Mouse (Mus musculus) adrenal gland, adult 2 months (tissue): Measurements from ENCODE around the gene Cox7a2l. TPM values are rescaled to one million over a fixed set of nuclear protein-coding genes. Genes with fewer than 3 reads are reported as not detected.

ENCODE experiments used
- DNase-seq: peaks from one replicate; pipeline ENCODE4 v3.0.0; 2021
- long read RNA-seq: library from polyadenylated mRNA; stranded (forward); transcript quantifications from one replicate; pipeline ENCODE4 v2.0.0, GENCODE M21; 2021
- polyA plus RNA-seq: library from polyadenylated mRNA; depleted of rRNA; stranded (reverse); fragments of >200 nt; gene quantifications from 2 replicates; pipeline ENCODE4 v1.2.3, GENCODE M21; 2012; rRNA removed
- total RNA-seq, 2 experiments: library from RNA; stranded (reverse); gene quantifications; 2 replicates each; pipeline ENCODE4 v1.2.3; 2021

Cox7a2l gene
- 100 to 1,000 TPM; 141 to 185 TPM for total RNA-seq
- polyA plus RNA-seq: 68.7 and 87.2 TPM in 2 replicates
- long read RNA-seq, transcript Cox7a2l-202 (4 exons, 1,129 nt): minor isoform, 7 of 95 reads
- long read RNA-seq, transcript Cox7a2l-201 (3 exons, 1,076 nt): major isoform, 83 of 95 reads
- long read RNA-seq, partial matches to known transcripts: 0 of 95 reads
- long read RNA-seq, other reads (novel, unspliced or antisense): 5 of 95 reads

DNA sequence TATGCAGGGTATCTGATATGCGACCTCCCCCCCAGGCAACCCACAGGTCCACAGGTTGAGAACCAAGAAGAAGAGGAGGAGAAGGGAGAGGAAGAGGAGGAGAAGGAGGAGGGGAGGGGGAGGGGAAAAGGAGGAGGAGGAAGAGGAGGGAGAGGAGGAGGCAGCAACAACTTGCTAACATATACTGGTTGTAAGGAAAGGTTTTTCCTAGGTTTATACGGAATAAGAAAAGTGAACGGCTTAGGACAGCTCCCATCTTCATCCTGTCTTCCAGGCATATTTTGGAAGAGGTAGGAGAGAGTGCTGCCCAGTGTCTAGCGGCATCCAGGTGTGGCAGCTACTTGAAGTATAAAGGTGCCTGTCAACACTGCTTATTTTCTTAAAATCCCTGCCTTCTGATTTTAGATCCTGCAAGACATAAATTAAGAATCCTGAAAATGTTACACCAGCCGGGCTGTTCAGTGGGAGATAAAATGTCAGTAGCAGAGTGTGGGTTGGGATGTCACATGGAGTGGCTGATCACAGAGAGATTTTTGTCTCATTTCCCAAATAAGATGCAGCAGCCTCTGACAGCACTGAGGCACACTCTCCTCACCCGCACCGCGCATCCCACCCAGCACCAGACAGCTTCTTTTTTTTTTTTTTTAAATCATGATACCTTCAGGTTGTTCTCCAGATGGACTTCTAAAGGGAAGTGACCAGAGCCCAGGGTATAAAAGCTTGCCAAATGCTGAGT is at the start of gene Cox7a2l:
Cox7a2l (minus strand) TSS at position 51 of the 736 bp plus-strand sequence.
- DNase-seq: no peak

DNA sequence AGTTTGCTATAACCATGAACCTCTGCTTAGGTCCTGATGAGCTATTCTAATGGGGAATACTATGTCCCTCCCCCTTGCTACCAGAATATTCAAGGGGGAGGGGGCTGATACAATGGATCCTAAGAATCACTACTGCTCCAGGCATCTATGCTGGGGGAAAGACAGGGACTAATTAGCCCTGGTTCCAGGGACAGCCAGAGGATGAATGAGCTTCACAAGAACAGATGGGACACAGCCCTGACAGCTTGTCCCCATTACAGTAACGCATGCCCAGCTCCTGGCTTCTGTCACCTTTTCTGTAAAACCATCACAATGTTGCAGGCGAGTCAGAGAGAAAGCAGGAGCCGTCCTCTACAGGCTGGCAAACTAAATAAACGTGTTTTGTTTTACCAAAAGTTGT is 48.4 kb upstream of the Cox7a2l start:
- DNase-seq: no peak

DNA sequence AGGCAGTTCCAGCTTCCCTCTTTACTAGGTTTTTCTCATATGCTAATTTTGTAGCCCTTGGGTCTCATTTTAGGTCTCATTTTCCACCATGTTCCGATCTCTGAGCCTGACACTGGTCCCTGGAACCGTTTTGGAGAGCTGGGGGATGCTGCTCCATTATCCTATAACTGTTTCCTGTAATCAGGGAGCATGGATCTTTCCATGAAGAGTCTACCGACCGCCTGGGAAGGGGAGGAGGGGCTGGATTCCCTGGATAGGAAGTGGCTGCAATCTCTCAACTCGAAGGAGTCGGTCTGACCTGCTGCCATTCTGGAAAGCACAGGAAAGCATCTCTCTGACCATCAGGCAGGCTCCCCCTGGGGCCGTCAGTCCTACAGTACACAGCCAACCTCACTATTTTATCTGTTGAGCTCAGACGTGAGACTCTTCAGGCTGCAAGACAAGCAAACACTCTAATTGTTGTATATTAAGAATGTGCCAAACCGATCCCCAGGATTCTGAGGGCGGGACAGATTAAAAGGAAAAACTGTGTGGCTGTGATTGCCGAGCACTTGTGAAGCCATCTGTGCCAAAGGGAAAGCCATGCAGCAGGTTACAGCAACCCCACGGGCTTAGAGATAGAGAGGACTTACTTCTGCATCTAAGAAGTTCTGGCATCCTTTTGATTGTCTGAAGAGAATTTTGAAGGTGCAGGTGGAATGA is 47.1 kb upstream of the Cox7a2l start:
- DNase-seq: no peak

DNA sequence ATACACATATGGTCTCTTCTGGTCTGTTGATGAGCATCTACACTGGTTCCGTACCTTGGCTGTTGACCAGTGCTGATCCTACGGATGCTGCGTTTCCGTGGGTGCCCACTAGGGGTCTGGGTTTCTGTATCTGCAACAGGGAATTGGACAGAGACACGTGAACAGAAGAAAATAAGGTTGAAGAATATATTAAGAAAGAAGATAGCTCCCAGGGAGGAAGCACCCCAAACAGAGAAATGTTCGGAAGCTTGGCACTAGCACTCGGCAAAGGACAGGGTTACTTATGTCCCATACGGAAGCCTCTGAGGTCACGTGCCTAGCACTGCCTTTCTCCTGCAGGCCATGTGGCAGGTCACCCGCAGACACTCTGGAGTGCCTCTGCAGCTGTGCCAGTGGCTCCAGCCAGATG is 46.6 kb upstream of the Cox7a2l start:
- peak; percentile 49 for DNase-seq

DNA sequence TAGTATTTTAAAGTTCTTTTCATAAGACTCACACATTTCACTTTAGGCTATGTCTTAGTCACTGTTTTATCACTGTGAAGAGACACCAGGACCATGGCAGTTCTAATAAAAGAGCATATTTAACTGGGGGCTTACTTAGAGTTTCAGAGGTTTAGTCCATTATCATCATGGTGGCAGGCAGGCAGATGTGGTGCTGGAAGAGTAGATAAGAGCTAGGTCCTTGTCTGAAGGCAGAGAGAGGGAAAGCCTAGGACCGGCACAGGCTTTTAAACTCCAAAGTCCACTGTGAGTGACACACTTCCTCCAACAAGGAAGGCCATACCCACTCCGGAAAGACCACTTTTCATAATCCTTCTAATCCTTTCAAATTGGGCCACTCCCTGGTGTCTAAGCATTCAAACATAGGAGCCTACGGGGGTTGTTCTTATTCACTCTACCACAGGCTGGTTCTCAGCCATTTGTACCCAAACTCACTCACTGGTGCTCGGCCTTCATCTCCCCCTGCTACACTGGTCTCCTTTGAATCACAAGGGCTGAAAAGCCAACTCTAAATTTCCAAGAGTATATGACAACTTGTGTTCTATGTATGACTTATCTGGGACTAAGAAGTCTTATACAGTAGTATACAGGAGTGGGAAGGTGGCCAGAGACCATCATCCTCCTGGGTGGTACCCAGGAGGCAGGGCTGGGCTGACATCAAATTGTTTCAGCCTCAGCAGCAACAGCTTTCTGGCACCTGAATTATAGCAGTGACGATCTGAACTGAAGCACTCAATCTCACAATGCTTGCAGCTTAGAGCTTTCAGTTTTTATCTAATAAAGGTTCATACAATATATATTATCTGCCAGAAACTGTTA is 45.3 kb upstream of the Cox7a2l start:
- DNase-seq: no peak

DNA sequence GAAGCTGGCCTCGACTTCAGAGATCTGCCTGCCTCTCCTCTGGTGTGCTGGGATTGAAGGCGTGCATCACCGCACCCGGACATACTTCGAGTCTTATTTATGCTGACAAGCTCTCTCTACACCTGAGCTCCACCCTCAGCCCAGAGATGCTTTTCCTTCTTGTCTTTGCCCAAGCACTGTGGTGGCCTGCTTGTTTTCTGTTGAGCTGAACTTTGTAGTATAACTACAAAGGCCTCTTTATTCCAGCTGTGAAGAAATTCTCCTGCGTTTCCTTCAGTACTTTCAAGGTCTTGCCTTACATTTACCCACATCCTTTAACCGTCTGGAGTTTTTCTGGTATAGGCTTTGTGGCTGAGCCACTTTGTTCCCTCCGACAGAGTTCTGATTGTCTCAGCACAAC is 42.0 kb upstream of the Cox7a2l start:
- no peak for DNase-seq

DNA sequence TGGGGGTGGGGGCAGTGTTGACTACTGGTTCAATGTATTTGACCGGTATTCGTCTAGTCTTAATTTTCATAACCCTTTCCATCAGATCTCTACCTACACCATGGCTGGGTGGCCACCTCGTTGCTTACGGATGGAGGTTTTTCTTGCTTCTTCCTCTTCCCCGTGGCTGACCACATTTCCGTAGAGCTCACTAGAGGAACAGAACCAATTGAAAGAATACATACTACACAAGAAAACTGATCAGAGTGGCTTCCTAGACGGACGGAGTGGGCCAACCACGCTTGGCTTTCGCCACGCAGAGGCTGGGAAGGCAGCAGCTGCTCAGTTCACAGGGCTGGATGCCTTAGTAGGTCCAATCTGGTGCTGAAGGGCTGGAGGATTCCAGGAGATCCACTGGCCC is 38.7 kb upstream of the Cox7a2l start:
- no peak for DNase-seq

DNA sequence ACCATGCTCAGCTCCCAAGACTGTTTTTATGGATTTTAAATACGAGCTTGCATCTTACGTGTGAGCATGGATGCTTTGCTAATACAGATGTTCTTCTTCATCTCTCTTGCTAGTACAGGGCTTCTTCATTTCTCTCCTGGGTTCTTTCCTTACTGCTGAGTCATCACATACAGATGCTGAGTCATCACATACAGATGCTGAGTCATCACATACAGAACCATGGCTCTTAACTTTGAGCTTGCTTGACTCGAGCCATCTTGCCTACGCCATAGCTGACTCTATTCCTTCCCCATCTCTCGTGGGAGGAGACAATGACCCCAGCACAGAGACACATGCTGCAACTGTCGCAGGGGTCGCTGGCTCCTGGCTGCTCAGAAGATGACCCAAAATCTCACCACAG is 37.9 kb upstream of the Cox7a2l start:
- no peak for DNase-seq

DNA sequence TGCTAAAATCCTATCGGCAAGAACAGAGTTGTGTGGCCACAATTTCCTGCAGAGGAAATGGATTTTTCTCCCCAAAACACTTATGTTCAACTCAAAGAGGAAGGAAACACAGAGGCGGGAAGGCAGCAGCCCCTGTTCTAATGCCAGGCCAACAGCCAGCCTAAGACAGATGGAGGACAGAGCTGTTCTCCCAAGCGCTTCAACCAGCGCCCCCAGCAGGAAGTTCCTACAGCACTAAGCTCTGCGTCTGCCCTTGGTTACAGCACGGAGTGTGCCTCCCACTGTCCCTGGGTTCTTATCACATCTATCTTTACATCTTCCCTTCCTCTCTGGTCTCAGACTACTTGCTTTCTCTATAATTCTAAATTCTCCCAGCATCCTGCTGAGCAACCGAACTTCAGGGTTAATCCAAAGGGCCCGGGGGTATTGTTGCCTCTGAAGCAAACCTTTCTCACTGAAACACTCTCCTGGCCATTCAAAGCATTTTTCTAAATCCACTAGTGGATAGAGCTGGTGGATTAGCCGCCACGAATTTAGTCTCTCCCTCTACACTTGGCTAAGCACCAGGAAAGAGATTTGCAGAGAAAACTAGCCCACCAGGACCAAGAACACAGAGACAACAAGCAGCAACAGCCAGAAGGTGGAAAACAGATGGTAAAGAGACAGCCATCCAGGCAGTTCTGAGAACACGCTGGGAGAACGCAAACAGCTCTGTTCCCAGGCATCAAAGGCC is 31.5 kb upstream of the Cox7a2l start:
- DNase-seq: no peak

DNA sequence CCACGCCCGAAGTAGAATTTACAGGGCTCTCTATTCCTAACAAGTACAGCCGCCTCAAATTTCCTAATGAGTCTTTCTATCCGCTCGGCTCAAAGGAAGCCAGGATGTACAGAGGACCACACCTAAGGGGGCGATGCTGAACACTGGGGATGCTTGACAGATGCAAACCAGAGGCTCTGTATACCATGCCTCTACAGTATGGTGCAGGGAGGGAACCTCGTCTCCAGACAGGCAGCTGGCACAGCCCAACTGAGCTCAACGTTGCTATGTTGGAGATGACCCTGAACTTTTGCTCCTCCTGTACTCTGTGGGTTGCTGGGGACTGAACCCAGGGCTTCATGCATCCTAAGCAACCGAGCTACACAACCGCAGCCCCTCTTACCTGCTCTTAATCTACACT is 30.0 kb upstream of the Cox7a2l start:
- DNase-seq: peak; percentile 23

DNA sequence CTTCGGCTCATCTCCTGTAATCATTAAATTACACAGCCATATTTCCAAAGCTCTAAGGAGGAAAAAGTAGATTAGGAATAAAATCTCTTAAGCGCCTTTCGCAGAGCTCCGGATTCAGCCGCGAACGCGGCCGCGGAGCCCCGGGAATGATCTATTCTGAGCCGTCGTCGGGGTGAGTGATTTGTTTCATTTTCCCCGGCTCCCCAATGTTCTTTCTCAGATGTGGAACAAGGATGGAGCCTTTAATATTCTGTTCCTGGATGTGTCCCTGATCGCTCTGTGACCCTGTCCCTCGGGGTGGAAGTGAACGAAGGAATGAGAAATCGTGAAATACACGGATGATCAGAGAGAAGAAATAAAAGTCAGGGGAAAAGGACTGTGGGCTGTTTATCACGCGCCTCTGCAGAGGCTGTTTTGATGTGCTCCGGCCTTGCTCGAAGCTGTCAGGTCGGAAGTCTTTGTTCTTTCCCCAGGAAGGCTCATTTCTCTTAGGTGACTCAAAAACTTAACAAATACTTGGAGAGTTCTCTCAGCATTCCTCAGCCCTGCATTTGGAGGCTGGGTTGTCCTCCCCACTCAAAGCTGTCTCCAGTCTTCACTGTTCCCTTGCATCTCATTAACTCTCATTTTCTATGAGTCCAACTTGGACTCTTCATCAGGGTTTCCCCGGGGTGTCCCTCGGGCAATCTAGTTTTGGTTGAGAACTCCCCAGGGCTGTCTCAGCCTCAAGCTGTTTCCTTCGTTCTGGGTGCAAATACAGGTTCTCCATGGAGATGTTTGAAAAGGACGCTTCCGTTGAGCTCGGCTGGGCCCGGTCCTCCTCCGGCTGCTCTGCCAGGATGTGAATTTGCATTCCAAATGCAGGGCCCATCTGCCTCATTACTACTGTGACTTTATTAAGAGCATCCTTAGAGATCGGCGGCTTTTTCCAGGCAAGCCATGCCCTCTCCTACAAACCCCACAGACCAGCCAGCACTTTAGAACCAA is 28.9 kb upstream of the Cox7a2l start:
- peak; percentile 56 for DNase-seq

DNA sequence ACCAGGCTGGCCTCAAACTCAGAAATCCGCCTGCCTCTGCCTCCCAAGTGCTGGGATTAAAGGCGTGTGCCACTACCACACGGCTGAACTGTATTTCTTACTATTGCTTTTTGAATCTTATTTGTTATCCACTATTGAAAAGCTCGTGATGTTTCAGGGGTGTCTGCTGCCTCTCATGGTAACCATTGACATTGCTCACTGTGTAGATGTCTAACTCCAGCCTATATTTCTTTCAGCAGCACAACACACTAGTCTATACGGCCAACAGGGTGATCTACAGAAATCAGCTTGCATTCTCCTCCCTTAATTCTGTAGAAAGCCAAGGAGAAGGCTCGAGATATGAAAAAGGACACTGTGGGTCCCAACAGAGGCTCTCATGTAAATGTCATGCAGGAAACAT is 28.1 kb upstream of the Cox7a2l start:
- no peak for DNase-seq

DNA sequence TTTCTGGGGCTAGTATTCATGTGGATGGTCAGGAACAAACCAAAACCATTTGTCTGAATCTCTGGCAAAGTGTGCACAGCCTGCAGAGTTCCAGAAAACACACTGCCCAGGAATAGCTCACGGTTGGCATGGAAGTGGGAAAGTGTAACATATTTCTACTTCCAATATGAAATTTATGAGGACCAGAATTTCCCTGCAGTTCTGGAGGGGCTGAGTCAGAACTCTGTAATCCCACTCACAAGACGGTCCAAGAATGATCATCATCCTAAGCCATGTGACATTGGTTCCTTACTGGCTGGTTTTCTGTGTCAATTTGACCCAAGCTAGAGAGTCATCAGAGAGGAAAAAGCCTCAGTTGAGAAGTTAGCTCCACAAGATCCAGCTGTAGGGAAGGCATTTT is 25.3 kb upstream of the Cox7a2l start:
- no peak for DNase-seq

DNA sequence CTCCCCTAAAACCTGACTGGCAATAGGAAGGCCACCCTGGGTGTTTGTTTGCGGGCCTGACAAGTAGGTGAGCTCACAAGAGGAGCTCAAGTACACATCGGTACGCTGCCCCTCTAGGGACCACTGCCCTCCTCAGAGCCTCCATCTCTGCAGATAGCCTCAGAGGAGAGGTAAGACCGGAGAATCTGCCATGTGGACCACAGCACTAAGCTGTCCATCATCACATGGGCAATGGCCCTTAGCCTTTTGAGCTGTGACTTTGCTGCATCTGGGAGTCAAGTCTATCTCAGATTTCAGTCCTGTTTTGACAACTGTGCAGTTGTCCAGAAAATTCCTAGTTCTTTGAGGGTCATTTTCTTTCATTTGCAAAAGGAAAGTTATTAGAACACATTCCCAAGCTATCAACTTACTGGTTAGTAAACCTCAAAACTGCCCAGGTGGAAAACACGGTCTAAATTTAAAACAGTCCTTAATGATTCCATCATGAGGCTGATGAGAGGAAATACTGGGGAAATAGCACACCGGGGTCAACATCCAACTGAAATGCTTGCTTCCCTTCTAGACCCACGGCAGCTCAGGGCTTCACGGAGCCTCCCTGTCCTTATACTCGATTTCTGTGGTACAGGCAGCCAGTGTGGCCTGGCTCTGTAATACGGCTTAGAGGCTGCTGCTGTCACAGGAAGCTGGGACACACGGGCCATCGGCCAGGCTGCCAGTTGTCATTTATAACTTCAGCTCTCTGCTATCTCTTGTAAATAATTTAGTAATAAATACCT is 22.3 kb upstream of the Cox7a2l start:
- DNase-seq: no peak

DNA sequence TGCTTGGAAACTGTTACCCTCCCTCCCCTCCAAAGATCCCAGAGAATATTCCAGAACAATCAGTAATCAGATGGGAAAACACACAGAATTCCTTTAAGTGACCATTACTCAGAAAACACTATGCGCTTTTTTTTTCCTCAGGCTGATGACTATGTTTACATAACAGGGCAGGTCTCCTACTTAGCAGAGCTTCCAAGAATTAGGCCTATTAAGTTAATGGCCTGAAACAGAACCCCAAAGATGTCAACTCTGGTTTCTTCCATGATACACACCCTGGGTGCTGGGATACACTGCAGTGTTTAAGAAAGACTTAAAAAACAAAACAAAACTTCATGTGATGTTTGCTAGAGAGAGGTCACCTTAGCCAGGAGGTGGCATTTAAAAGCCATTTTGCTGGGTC is 21.6 kb upstream of the Cox7a2l start:
- no peak for DNase-seq

DNA sequence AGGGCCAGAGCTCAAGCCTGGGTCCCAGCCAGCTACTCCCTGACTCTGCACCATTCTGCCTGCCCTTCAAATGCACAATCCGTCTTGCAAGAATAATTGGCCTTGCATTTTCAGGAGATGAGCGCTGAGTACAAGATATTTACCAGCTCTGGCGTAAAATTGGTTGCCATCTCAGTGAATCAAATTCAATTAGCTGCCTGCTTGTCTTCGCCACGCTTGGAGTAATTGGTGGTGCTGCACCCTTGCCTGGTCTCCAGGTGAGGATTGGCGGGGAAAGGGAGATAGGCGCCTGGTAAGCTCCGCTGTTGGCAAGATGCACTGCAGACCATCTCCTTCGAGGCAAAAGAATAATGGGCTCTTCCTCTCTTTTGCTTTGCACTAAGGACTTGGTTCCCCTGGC is 21.0 kb upstream of the Cox7a2l start:
- DNase-seq: no peak

DNA sequence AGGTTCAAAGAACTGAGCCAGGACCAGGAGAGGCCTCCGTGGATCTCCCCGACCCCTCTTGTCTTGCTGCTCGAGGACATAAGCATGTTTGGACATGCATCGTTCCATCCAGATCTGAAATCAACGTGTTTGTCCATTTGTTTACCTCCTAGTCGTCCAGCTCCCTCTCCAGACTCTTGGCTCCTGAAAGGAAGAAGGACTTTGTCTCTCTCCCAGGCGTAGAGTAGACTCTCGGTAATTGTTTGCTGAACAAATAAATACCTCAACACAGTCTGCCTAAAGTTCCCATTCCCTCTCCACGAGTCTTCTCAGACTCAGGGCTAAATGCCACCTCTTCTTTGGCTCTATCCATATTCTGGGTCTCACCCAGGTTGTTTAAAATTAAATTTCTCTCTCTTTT is 16.0 kb upstream of the Cox7a2l start:
- DNase-seq: no peak

DNA sequence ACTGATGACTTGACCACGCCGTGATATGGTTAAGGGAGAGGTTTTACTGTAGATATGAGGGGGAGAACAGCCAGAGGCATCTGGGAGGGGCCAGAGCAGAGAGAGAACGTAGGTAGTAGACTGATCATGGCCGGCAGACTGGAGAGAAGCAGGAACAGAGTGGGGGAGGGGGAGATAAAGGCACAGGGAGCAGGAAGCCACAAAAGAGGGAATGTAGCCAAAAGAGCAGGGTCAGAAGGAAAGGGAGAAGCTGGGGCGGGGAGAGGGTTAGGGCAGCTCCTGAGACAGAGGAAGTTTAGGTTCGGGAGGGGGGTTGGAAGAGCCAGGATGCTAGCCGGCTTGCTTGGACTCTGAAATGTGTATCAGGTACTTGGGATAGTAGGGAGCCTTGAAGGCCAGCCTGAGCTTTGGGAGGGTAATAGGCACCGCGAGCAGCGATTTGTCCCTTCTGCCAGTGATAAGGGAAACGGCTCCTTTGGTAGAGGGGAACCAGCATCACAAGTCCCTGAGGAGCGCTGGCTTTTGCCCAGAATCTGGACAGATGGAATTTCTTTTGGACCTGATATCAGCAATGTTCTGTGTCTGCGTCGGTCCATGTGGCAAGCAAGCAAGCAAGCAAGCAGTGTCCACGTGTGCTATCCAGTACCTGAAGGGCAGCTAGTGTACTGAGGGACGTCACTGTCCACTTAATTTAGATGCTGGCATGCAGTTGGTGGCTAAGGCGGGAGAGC is 10.7 kb upstream of the Cox7a2l start:
- peak; percentile 54 for DNase-seq
